Mouse (Mus musculus) neural tube, embryonic 11.5 days (tissue): ENCODE data around the gene Map3k20. TPM values are rescaled to one million over a fixed set of nuclear protein-coding genes. Genes with fewer than 3 reads are reported as not detected.
A peak's percentile ranks its signal among the peaks of the same experiment; 100 is the strongest.

ENCODE experiments used
- ATAC-seq: fragments of 200-750 bp; cut with Nextera tagmentation; 2 replicates; pipeline ENCODE4 v1.8.0; 2017; ENCODE audit warnings: moderate number of reproducible peaks, mild to moderate bottlenecking, moderate TSS enrichment, moderate library complexity; ENCODE audit not compliant: insufficient read depth, low FRiP score, low TSS enrichment
- DNase-seq: peaks from one replicate; pipeline ENCODE4 v3.0.0-alpha.2; 2015; ENCODE audit warnings: low spot score
- H3K27ac ChIP-seq: fragments of 300-500 bp; sonication (generic); 2 replicates; pipeline ENCODE4 v1.5.1; 2014; ENCODE audit warnings: low read depth, mild to moderate bottlenecking, low read length
- H3K27me3 ChIP-seq: fragments of 300-500 bp; sonication (generic); 2 replicates; pipeline ENCODE4 v1.6.1; 2014; ENCODE audit warnings: mild to moderate bottlenecking, low read length, mixed read lengths; ENCODE audit not compliant: control insufficient read depth, insufficient read depth
- H3K36me3 ChIP-seq: fragments of 300-500 bp; sonication (generic); 2 replicates; pipeline ENCODE4 v1.6.1; 2014; ENCODE audit warnings: mild to moderate bottlenecking, low read length, moderate library complexity, mixed read lengths; ENCODE audit not compliant: control insufficient read depth, insufficient read depth
- H3K4me1 ChIP-seq: fragments of 300-500 bp; sonication (generic); 2 replicates; pipeline ENCODE4 v1.6.1; 2014; ENCODE audit warnings: low read length, mixed read lengths; ENCODE audit not compliant: control insufficient read depth, insufficient read depth
- H3K4me2 ChIP-seq: fragments of 300-500 bp; sonication (generic); 2 replicates; pipeline ENCODE4 v1.6.1; 2014; ENCODE audit warnings: low read depth, mild to moderate bottlenecking, moderate library complexity
- H3K4me3 ChIP-seq: fragments of 300-500 bp; sonication (generic); 2 replicates; pipeline ENCODE4 v1.5.1; 2014; ENCODE audit warnings: low read depth, low read length
- H3K9ac ChIP-seq: fragments of 300-500 bp; sonication (generic); 2 replicates; pipeline ENCODE4 v1.6.1; 2014; ENCODE audit warnings: mild to moderate bottlenecking, low read length
- H3K9me3 ChIP-seq: fragments of 300-500 bp; sonication (generic); 2 replicates; pipeline ENCODE4 v1.6.1; 2016; ENCODE audit warnings: low read length; ENCODE audit not compliant: control insufficient read depth
- WGBS: fragments of 180-500 bp; shearing (Covaris S2); extraction: QIAGEN DNeasy Blood & Tissue Kit; methylation state at CpG from one replicate; pipeline ENCODE4 v1.1.7; 2014; 5-methylcytosine and 5-hydroxymethylcytosine counted together
- polyA plus RNA-seq: library from polyadenylated mRNA; unstranded; fragments of >200 nt; fragmentation: Nextera tagmentation; extraction: Ambion mirVana; gene quantifications from 2 replicates; pipeline ENCODE4 v1.2.1, GENCODE M21; 2014

Map3k20 gene
- polyA plus RNA-seq, 1 experiment from 2014 or later, result 8.6 TPM

GRCm38 (mm10) chr2:72476486-72477211, 191.2 kb downstream of the Map3k20 start:
- no peaks in the 10 kb centered on the region for H3K9me3 ChIP-seq
- ATAC-seq, result peak; percentile 56; the same call in 1 of the 2 replicates
- peak; percentile 70 for DNase-seq
- peaks cover 4% of the 10 kb centered on the region; the same call in 1 of the 2 replicates for H3K36me3 ChIP-seq
- H3K27me3 ChIP-seq, result no peaks in the 10 kb centered on the region
- H3K9ac ChIP-seq, result peak overlapping the region; percentile 91
- WGBS, result under 1% methylated on average over 53 of the region's 53 CpGs
- peak overlapping the region; percentile 90 for H3K4me3 ChIP-seq
- peak overlapping the region; percentile 67 for H3K27ac ChIP-seq
- peaks cover 13% of the 10 kb centered on the region for H3K4me1 ChIP-seq
- peak overlapping the region; percentile 77 for H3K4me2 ChIP-seq

DNA sequence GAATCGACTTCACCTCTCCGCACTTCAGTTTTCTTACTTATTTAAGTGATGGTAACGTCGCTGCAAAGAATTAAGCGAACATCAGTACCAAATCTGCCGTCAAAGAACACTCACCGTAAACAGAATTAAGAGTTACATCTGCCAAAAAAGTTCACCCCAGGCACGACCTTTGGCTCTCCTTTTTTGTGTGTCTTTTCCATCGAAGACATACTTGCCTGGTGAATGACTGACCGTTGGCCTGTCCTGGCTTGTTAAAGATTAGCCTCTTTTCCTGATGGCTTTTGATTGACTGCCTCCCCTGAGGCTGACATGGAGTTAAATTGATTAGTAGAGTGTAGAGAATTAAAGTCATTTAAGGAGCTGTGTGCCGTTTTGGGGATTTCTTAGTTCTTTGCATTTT, 191.8 kb downstream of the Map3k20 start:
- H3K4me3 ChIP-seq, result peak overlapping the region; percentile 90
- H3K9me3 ChIP-seq, result no peaks in the 10 kb centered on the region
- under 1% methylated on average over 11 of the region's 11 CpGs for WGBS
- no peaks in the 10 kb centered on the region for H3K27me3 ChIP-seq
- no peak overlapping the region for H3K27ac ChIP-seq
- DNase-seq (no peak), ATAC-seq (no peak)
- peak overlapping the region; percentile 77 for H3K4me2 ChIP-seq
- peaks cover 6% of the 10 kb centered on the region; the same call in 1 of the 2 replicates for H3K36me3 ChIP-seq
- H3K9ac ChIP-seq, result peak overlapping the region; percentile 91
- H3K4me1 ChIP-seq, result peaks cover 13% of the 10 kb centered on the region

- no peak overlapping the region for H3K9ac ChIP-seq
- H3K4me3 ChIP-seq, result peak overlapping the region; percentile 90
These were observed 192.7 kb downstream of the Map3k20 start for GRCm38 (mm10) chr2:72478176-72478575.

DNA sequence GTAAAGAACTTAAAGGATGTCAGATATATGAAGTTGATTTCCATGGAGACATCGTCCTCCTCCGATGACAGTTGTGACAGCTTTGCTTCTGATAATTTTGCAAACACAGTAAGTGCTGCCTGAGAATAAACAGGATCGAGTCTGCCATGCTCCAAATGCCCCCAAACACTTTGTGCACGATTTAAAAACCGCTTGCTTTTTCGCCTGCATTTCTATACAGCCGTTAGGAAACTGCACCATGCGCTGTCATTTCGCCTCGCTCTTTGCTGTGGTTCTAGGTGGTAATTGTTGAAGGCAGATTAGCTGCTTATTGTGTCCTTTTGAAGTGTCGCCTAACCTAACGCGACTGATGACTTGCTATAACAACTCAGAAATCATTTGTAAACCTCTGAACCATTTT, 193.5 kb downstream of the Map3k20 start:
- Histone ChIP-seq H3K4me1 (peaks cover 13% of the 10 kb centered on the region), H3K4me2 (peak overlapping the region; percentile 20; the same call in 1 of the 2 replicates), H3K36me3 (peaks cover 11% of the 10 kb centered on the region; the same call in 1 of the 2 replicates), H3K9ac (no peak overlapping the region), H3K9me3 (no peaks in the 10 kb centered on the region), H3K27me3 (no peaks in the 10 kb centered on the region), H3K27ac (no peak overlapping the region), H3K4me3 (no peak overlapping the region)
- ATAC-seq, result no peak
- no peak for DNase-seq
- WGBS, result 68% methylated on average over 13 of the region's 13 CpGs

More at GRCm38 (mm10) chr2:72478176-72478575, 192.7 kb downstream of the Map3k20 start:
- H3K9me3 ChIP-seq, result no peaks in the 10 kb centered on the region
- H3K4me1 ChIP-seq, result peaks cover 13% of the 10 kb centered on the region
- no peak for ATAC-seq
- no peak for DNase-seq
- H3K4me2 ChIP-seq, result peak overlapping the region; percentile 77
- H3K27me3 ChIP-seq, result no peaks in the 10 kb centered on the region
- peaks cover 8% of the 10 kb centered on the region; the same call in 1 of the 2 replicates for H3K36me3 ChIP-seq
- no peak overlapping the region for H3K27ac ChIP-seq
- 86% methylated on average over 4 of the region's 4 CpGs for WGBS

DNA sequence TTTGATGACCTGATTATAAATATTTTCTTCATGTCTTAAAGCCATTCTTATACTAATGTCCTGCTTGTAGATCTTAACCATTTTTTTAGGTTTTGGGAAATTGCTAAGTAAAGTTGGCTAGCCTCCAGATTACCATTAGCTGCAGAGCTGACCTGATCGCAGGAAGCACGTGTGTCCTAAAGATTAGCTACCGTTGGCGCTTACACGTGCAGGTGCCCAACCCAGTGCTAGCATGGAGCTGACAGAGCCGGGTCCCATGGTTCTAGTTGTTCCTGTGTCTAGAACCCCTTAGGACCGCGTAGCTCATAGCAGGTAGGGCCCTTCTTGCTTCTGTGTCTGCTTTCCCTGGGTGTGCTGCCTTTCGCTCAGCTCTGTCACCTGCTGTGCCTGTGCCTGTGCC, 194.4 kb downstream of the Map3k20 start:
- Histone ChIP-seq H3K4me3 (no peak overlapping the region), H3K27me3 (no peaks in the 10 kb centered on the region), H3K36me3 (peaks cover 14% of the 10 kb centered on the region), H3K4me2 (no peak overlapping the region), H3K9ac (no peak overlapping the region), H3K9me3 (no peaks in the 10 kb centered on the region), H3K4me1 (peaks cover 13% of the 10 kb centered on the region), H3K27ac (no peak overlapping the region)
- DNase-seq, result no peak
- 94% methylated on average over 9 of the region's 9 CpGs for WGBS
- ATAC-seq, result no peak

DNA sequence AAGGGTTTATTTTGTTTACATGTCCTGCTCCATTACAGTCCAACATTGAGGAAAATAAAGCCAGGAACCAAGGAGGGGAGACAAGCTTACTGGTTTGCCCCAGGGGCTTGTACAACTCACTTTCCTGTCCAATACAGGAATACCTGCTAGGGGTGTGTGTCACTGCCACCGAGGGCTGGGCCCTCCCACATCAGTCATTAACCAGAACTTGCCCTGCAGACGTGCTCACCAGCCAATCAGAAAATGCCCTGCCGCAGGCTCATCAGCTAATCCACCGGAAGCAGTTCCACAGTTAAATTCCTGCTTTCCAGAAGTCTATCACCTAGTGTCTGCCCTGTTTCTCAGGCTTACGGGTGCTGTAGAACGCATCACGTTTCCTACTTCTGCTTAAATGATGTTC, 206.2 kb downstream of the Map3k20 start:
- WGBS, result 51% methylated on average over 7 of the region's 7 CpGs
- ATAC-seq, result no peak
- H3K4me2 ChIP-seq, result no peak overlapping the region

More for the DNA sequence above, 206.2 kb downstream of the Map3k20 start:
- H3K36me3 ChIP-seq, result no peaks in the 10 kb centered on the region
- no peaks in the 10 kb centered on the region for H3K9me3 ChIP-seq
- H3K4me3 ChIP-seq, result no peak overlapping the region
- H3K27ac ChIP-seq, result no peak overlapping the region
- no peak overlapping the region for H3K9ac ChIP-seq
- H3K4me1 ChIP-seq, result no peaks in the 10 kb centered on the region
- DNase-seq, result no peak
- no peaks in the 10 kb centered on the region for H3K27me3 ChIP-seq

Other genes starting within 250 kb of the Map3k20 start
- gene Cdca7, start 190.5 kb downstream of the Map3k20 start, polyA plus RNA-seq, result 164 and 178 TPM in 2 replicates